Mouse (Mus musculus): ENCODE results near the gene Clec12b. TPM values are rescaled to one million over a fixed set of nuclear protein-coding genes. Genes with fewer than 3 reads are reported as not detected.

Gene Clec12b
- polyA plus RNA-seq, 1 experiment, result not detected

GRCm38 (mm10) chr6:129380454-129380853, 5.2 kb downstream of the Clec12b start:
- H3K27me3 ChIP-seq (ENCODE audit: control insufficient read depth, insufficient read depth, low read length), result no peaks in the 10 kb centered on the region
- no peak for TF ChIP-seq POLR2A (IDR thresholded peaks at IDR 0.05; ENCODE audit: control insufficient read depth, extremely low read depth, insufficient read depth, low read length, poor library complexity)
- no peak for TF ChIP-seq CTCF (IDR thresholded peaks at IDR 0.05; ENCODE audit: borderline replicate concordance, control insufficient read depth, extremely low read depth, insufficient read depth, low read length, poor library complexity)
- DNase-seq, result no peak
- WGBS, result 88% methylated on average over 4 of the region's 4 CpGs
- no peaks in the 10 kb centered on the region for H3K4me1 ChIP-seq (replicated peaks; ENCODE audit: control insufficient read depth, insufficient read depth, low read length)
- H3K36me3 ChIP-seq (ENCODE audit: control insufficient read depth, insufficient read depth, low read length), result no peaks in the 10 kb centered on the region
- H3K27ac ChIP-seq (ENCODE audit: control insufficient read depth, insufficient read depth, low read length), result no peak overlapping the region
- no peak overlapping the region for H3K4me3 ChIP-seq (ENCODE audit: control insufficient read depth, insufficient read depth, low read length)

GRCm38 (mm10) chr6:129374937-129375471, 10.7 kb downstream of the Clec12b start:
- Histone ChIP-seq H3K36me3 (ENCODE audit: control insufficient read depth, insufficient read depth, low read length) (no peaks in the 10 kb centered on the region), H3K4me3 (ENCODE audit: control insufficient read depth, insufficient read depth, low read length) (no peak overlapping the region), H3K4me1 (replicated peaks; ENCODE audit: control insufficient read depth, insufficient read depth, low read length) (no peaks in the 10 kb centered on the region; the same call in 1 of the 2 replicates), H3K27ac (ENCODE audit: control insufficient read depth, insufficient read depth, low read length) (no peak overlapping the region), H3K27me3 (ENCODE audit: control insufficient read depth, insufficient read depth, low read length) (no peaks in the 10 kb centered on the region)
- no peak for DNase-seq
- WGBS, result 3% methylated on average over 2 of the region's 2 CpGs
- no peak for TF ChIP-seq POLR2A (IDR thresholded peaks at IDR 0.05; ENCODE audit: control insufficient read depth, extremely low read depth, insufficient read depth, low read length, poor library complexity)
- no peak for TF ChIP-seq CTCF (IDR thresholded peaks at IDR 0.05; ENCODE audit: borderline replicate concordance, control insufficient read depth, extremely low read depth, insufficient read depth, low read length, poor library complexity)

DNA sequence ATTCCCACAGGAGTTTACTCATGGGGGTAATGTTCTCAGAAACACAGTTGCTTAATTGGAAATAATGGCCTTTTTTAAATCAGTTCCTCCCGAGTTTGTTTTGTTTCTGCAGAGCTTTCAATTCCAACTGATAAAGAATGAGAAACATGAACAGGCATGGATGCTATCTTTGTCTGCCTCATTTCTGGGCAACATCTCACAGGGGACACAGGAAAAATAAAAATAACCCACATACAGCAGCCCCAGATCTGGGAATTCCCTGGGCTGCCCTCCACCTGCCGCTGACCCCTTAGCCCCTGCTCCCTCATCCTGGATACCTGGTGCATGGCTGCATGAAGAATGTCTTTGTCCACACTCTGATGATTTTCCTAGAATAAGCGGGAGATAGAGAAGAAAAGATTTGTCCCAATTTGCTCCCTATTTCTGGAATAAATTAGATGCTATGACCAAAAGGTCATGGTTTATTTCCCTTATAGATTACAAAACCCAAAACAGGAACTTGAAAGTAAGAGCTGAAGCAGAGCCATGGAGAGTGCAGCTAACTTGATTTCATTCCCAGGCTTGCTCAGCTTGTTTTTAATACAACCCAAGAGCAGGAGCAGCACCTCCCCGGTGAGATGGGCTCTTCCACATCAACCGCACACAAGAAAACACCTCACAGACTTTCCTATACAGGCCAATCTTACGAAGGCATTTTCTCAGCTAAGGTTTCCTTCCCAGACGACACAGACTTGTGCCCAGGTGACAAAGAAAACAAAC, 16.1 kb downstream of the Clec12b start:
- Histone ChIP-seq H3K36me3 (ENCODE audit: control insufficient read depth, insufficient read depth, low read length) (no peaks in the 10 kb centered on the region), H3K4me3 (ENCODE audit: control insufficient read depth, insufficient read depth, low read length) (no peak overlapping the region), H3K4me1 (replicated peaks; ENCODE audit: control insufficient read depth, insufficient read depth, low read length) (no peaks in the 10 kb centered on the region), H3K27me3 (ENCODE audit: control insufficient read depth, insufficient read depth, low read length) (no peaks in the 10 kb centered on the region), H3K27ac (ENCODE audit: control insufficient read depth, insufficient read depth, low read length) (no peak overlapping the region)
- DNase-seq, result no peak
- no peak for TF ChIP-seq CTCF (IDR thresholded peaks at IDR 0.05; ENCODE audit: borderline replicate concordance, control insufficient read depth, extremely low read depth, insufficient read depth, low read length, poor library complexity)
- 75% methylated on average over 7 of the region's 7 CpGs for WGBS

GRCm38 (mm10) chr6:129365959-129366359, 19.7 kb downstream of the Clec12b start:
- 11% methylated on average over 6 of the region's 6 CpGs for WGBS
- no peak overlapping the region for H3K4me3 ChIP-seq (ENCODE audit: control insufficient read depth, insufficient read depth, low read length)
- TF ChIP-seq POLR2A (IDR thresholded peaks at IDR 0.05; ENCODE audit: control insufficient read depth, extremely low read depth, insufficient read depth, low read length, poor library complexity) (no peak), CTCF (IDR thresholded peaks at IDR 0.05; ENCODE audit: borderline replicate concordance, control insufficient read depth, extremely low read depth, insufficient read depth, low read length, poor library complexity) (no peak)
- no peaks in the 10 kb centered on the region for H3K36me3 ChIP-seq (ENCODE audit: control insufficient read depth, insufficient read depth, low read length)
- DNase-seq, result peak; percentile 51
- no peak overlapping the region for H3K27ac ChIP-seq (ENCODE audit: control insufficient read depth, insufficient read depth, low read length)
- no peaks in the 10 kb centered on the region for H3K27me3 ChIP-seq (ENCODE audit: control insufficient read depth, insufficient read depth, low read length)
- H3K4me1 ChIP-seq (replicated peaks; ENCODE audit: control insufficient read depth, insufficient read depth, low read length), result no peaks in the 10 kb centered on the region

- TF ChIP-seq POLR2A (IDR thresholded peaks at IDR 0.05; ENCODE audit: control insufficient read depth, extremely low read depth, insufficient read depth, low read length, poor library complexity), result no peak
- TF ChIP-seq CTCF (IDR thresholded peaks at IDR 0.05; ENCODE audit: borderline replicate concordance, control insufficient read depth, extremely low read depth, insufficient read depth, low read length, poor library complexity), result no peak
- no peaks in the 10 kb centered on the region for H3K4me1 ChIP-seq (replicated peaks; ENCODE audit: control insufficient read depth, insufficient read depth, low read length)
- H3K36me3 ChIP-seq (ENCODE audit: control insufficient read depth, insufficient read depth, low read length), result no peaks in the 10 kb centered on the region
- WGBS, result 91% methylated on average over 1 of the region's 1 CpGs
- no peak overlapping the region for H3K27ac ChIP-seq (ENCODE audit: control insufficient read depth, insufficient read depth, low read length)
- H3K27me3 ChIP-seq (ENCODE audit: control insufficient read depth, insufficient read depth, low read length), result no peaks in the 10 kb centered on the region
- no peak for DNase-seq
- no peak overlapping the region for H3K4me3 ChIP-seq (ENCODE audit: control insufficient read depth, insufficient read depth, low read length)
These were observed 21.7 kb downstream of the Clec12b start for GRCm38 (mm10) chr6:129363942-129364341.

DNA sequence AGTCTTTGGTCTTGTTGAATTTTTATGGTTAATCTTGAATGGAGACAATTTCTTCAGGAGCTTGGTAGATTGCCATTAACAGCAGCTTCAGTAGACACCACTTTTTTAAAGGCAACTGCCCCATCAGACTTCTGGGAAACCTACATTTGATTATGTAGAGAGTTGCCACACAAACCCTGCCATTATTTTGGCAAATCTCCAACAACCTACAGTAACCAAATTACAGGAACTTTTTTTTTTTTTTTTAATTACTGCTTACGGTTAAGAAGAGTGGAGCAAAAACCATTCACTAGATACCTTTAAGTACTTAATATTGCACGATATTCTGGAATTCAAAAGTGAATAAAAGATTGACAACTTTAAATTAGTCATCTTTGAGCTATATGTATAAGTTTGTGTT, 26.2 kb downstream of the Clec12b start:
- Histone ChIP-seq H3K36me3 (ENCODE audit: control insufficient read depth, insufficient read depth, low read length) (no peaks in the 10 kb centered on the region), H3K27ac (ENCODE audit: control insufficient read depth, insufficient read depth, low read length) (no peak overlapping the region), H3K4me3 (ENCODE audit: control insufficient read depth, insufficient read depth, low read length) (no peak overlapping the region), H3K27me3 (ENCODE audit: control insufficient read depth, insufficient read depth, low read length) (no peaks in the 10 kb centered on the region), H3K4me1 (replicated peaks; ENCODE audit: control insufficient read depth, insufficient read depth, low read length) (no peaks in the 10 kb centered on the region)
- 93% methylated on average over 2 of the region's 2 CpGs for WGBS
- DNase-seq, result no peak
- TF ChIP-seq CTCF (IDR thresholded peaks at IDR 0.05; ENCODE audit: borderline replicate concordance, control insufficient read depth, extremely low read depth, insufficient read depth, low read length, poor library complexity) (no peak), POLR2A (IDR thresholded peaks at IDR 0.05; ENCODE audit: control insufficient read depth, extremely low read depth, insufficient read depth, low read length, poor library complexity) (no peak)
